Mouse (Mus musculus) heart, postnatal 0 days (tissue): ENCODE results near the gene Syt17.

Source experiments
- CTCF ChIP-seq: IDR thresholded peaks from 2 replicates; pipeline ENCODE4 v1.5.1; 2016; ENCODE audit warnings: antibody characterized with exemption, control low read depth, low read depth
- EP300 ChIP-seq: IDR thresholded peaks from 2 replicates; pipeline ENCODE4 v1.6.1; 2016; ENCODE audit warnings: antibody characterized with exemption, low read depth

DNA sequence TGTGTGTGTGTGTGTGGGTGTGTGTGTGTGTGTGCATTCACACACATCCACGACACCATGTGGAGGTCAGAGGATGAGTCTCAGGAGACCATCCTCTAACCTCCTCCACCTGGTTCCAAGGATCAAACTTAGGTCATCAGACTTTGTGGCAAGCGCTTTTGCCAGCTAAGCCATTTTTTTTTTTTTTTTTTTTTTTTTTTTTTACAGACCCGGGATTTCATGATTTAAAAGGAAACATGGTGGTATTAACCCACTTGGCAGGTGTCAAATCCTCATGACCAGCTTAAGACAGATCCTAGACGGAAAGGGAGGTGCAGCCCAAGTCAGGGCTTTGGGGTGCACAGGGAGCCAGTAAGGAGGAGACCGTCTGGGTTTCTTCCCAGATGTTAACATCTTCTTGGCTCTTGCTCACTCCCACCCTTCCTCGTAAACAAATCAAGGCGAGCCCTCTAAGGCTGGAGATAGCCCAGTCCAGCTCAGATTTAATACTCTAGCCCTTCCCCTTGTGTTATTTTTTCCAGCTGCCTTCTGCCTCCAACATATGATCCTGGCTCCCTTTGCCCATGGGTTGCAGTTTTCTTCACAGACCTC, 4.0 kb downstream of the Syt17 start:
- TF ChIP-seq CTCF (no peak), EP300 (no peak)
